In genomic region chr4:122789335-122790089, GRCm38 (mm10) we compare ENCODE assay signal across 21 mouse cellular contexts.
"Had no signal": no experiment of that assay in that cellular context is flagged by ENCODE, and none has a peak within 500 bp of the region (broad histone marks: within the 10 kb centered on the region; RNA-seq: fewer than 3 reads in every experiment).

No protein-coding gene starts in this region.

- H3K4me3 ChIP-seq: intestine, embryonic 15.5 days; limb, embryonic 12.5 days; limb, embryonic 15.5 days; liver, embryonic 12.5 days; liver, embryonic 15.5 days; midbrain, embryonic 12.5 days; midbrain, embryonic 15.5 days; neural tube, embryonic 12.5 days; neural tube, embryonic 15.5 days had no signal

- H3K27ac ChIP-seq: intestine, embryonic 15.5 days; limb, embryonic 12.5 days; limb, embryonic 15.5 days; liver, embryonic 12.5 days; liver, embryonic 15.5 days; macrophage; midbrain, embryonic 12.5 days; midbrain, embryonic 15.5 days; neural tube, embryonic 12.5 days; neural tube, embryonic 15.5 days had no signal

- DNase-seq: kidney, adult 18-20 months; kidney, adult 9 months; kidney, postnatal 14 days; kidney, postnatal 4 days; left cerebral cortex, postnatal 4 days; lung, adult 2 months; right cerebral cortex, adult 18-20 months; right cerebral cortex, postnatal 25 days; spleen, adult 18-20 months; thymus, adult 18-20 months; thymus, postnatal 36 days had no signal

- H3K4me2 ChIP-seq: intestine, embryonic 15.5 days; limb, embryonic 12.5 days; limb, embryonic 15.5 days; liver, embryonic 12.5 days; liver, embryonic 15.5 days; midbrain, embryonic 12.5 days; midbrain, embryonic 15.5 days; neural tube, embryonic 12.5 days; neural tube, embryonic 15.5 days had no signal

- ATAC-seq: intestine, embryonic 15.5 days; liver, embryonic 12.5 days; midbrain, embryonic 15.5 days had no signal

- H3K9me3 ChIP-seq: intestine, embryonic 15.5 days; limb, embryonic 12.5 days; limb, embryonic 15.5 days; liver, embryonic 12.5 days; liver, embryonic 15.5 days; midbrain, embryonic 12.5 days; midbrain, embryonic 15.5 days; neural tube, embryonic 12.5 days; neural tube, embryonic 15.5 days had no signal

- H3K4me1 ChIP-seq: intestine, embryonic 15.5 days; limb, embryonic 12.5 days; limb, embryonic 15.5 days; liver, embryonic 12.5 days; liver, embryonic 15.5 days; midbrain, embryonic 12.5 days; midbrain, embryonic 15.5 days; neural tube, embryonic 12.5 days; neural tube, embryonic 15.5 days had no signal

- H3K27me3 ChIP-seq: intestine, embryonic 15.5 days; limb, embryonic 12.5 days; limb, embryonic 15.5 days; liver, embryonic 12.5 days; liver, embryonic 15.5 days; midbrain, embryonic 12.5 days; midbrain, embryonic 15.5 days; neural tube, embryonic 12.5 days; neural tube, embryonic 15.5 days had no signal

- H3K36me3 ChIP-seq: intestine, embryonic 15.5 days; limb, embryonic 12.5 days; limb, embryonic 15.5 days; liver, embryonic 12.5 days; liver, embryonic 15.5 days; midbrain, embryonic 12.5 days; midbrain, embryonic 15.5 days; neural tube, embryonic 12.5 days; neural tube, embryonic 15.5 days had no signal

- H3K9ac ChIP-seq: intestine, embryonic 15.5 days; limb, embryonic 12.5 days; limb, embryonic 15.5 days; liver, embryonic 12.5 days; liver, embryonic 15.5 days; midbrain, embryonic 12.5 days; midbrain, embryonic 15.5 days; neural tube, embryonic 12.5 days; neural tube, embryonic 15.5 days had no signal
